Mouse (Mus musculus): ENCODE data around the gene Slc35b1.
"Not testable (repeated sequence)": the region's sequence is repeated elsewhere in the genome, so short reads cannot be mapped to it uniquely, and the experiment has no call there.

The Slc35b1 gene

GRCm38 (mm10) chr11:95394112-95394511 is 9.6 kb downstream of the Slc35b1 start:
- no peak for DNase-seq (ENCODE audit: low spot score)

GRCm38 (mm10) chr11:95396548-95396947 is 12.1 kb downstream of the Slc35b1 start:
- no peak for DNase-seq (ENCODE audit: low spot score)

GRCm38 (mm10) chr11:95397843-95398835 is 13.6 kb downstream of the Slc35b1 start:
- DNase-seq (ENCODE audit: low spot score) = peak; percentile 83

GRCm38 (mm10) chr11:95399520-95400020 is 15.1 kb downstream of the Slc35b1 start:
- DNase-seq (ENCODE audit: low spot score) = no peak

GRCm38 (mm10) chr11:95401568-95401967 is 17.1 kb downstream of the Slc35b1 start:
- DNase-seq (ENCODE audit: low spot score) = no peak

- peak; percentile 48 for DNase-seq (ENCODE audit: low spot score)
Observed at GRCm38 (mm10) chr11:95402196-95402595, 17.7 kb downstream of the Slc35b1 start.

GRCm38 (mm10) chr11:95402658-95403101 is 18.2 kb downstream of the Slc35b1 start:
- DNase-seq (ENCODE audit: low spot score) = peak; percentile 31

GRCm38 (mm10) chr11:95403382-95404340 is 19.2 kb downstream of the Slc35b1 start:
- peak; percentile 63 for DNase-seq (ENCODE audit: low spot score)

GRCm38 (mm10) chr11:95405771-95406170 is 21.3 kb downstream of the Slc35b1 start:
- no peak for DNase-seq (ENCODE audit: low spot score)

- not testable (repeated sequence) for DNase-seq (ENCODE audit: low spot score)
Observed at GRCm38 (mm10) chr11:95406398-95406797, 21.9 kb downstream of the Slc35b1 start.

GRCm38 (mm10) chr11:95409450-95410112 is 25.1 kb downstream of the Slc35b1 start:
- no peak for DNase-seq (ENCODE audit: low spot score)

- DNase-seq (ENCODE audit: low spot score) = no peak
Observed at GRCm38 (mm10) chr11:95411453-95412013, 27.0 kb downstream of the Slc35b1 start.

GRCm38 (mm10) chr11:95412615-95413014 is 28.1 kb downstream of the Slc35b1 start:
- DNase-seq (ENCODE audit: low spot score) = no peak

GRCm38 (mm10) chr11:95413641-95414535 is 29.4 kb downstream of the Slc35b1 start, which contains the start of gene Spop:
Spop (plus strand) TSS chr11:95414080.
- DNase-seq (ENCODE audit: low spot score) = peak; percentile 96

GRCm38 (mm10) chr11:95414536-95415161 is 30.2 kb downstream of the Slc35b1 start:
- peak; percentile 99 for DNase-seq (ENCODE audit: low spot score)

- no peak for DNase-seq (ENCODE audit: low spot score)
Observed at GRCm38 (mm10) chr11:95415931-95416330, 31.4 kb downstream of the Slc35b1 start.

GRCm38 (mm10) chr11:95417341-95417740 is 32.8 kb downstream of the Slc35b1 start:
- DNase-seq (ENCODE audit: low spot score) = no peak

GRCm38 (mm10) chr11:95420880-95421435 is 36.5 kb downstream of the Slc35b1 start:
- DNase-seq (ENCODE audit: low spot score) = no peak

GRCm38 (mm10) chr11:95423505-95423904 is 39.0 kb downstream of the Slc35b1 start:
- DNase-seq (ENCODE audit: low spot score) = no peak
